Mouse (Mus musculus): ENCODE results near the gene Gm49416. TPM values are rescaled to one million over a fixed set of nuclear protein-coding genes. Genes with fewer than 3 reads are reported as not detected.

Gene Gm49416
- total RNA-seq, 1 experiment = not detected

DNA sequence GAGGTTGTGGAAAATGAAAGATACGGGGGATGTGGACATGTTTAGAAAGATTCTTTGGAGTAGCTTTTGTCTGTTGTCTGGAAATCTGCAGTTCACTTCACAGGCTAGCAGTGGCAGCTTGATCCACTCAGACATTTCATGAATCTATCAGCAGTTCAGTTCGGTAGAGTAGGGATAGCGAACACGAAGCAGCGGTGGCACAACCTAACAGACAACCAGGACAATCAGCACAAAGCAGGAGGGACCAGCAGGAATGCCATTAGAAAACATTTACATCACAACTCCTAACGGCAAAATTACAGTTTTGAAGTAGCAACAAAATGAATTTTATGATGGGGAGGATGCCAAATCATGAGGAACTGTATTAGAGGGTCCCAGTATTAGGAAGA, 31.0 kb downstream of the Gm49416 start:
- H3K27ac ChIP-seq (ENCODE audit: insufficient read depth, low read depth, low read length, poor library complexity, severe bottlenecking) = no peak overlapping the region; the same call in 1 of the 2 replicates
- DNase-seq (ENCODE audit: low read depth, low spot score) = no peak
- peak overlapping the region; percentile 64; the same call in 1 of the 2 replicates for H3K9ac ChIP-seq (ENCODE audit: insufficient read depth, low read depth, low read length, poor library complexity, severe bottlenecking)
- H3K4me1 ChIP-seq (ENCODE audit: control insufficient read depth in 2 of 2, insufficient read depth in 2 of 2, low read length in 2 of 2, poor library complexity in 1 of 2) = peaks cover 0 to 3% of the 10 kb centered on the region in 2 experiments; a peak in 1 of 4 replicates
- TF ChIP-seq MAFK (IDR thresholded peaks at IDR 0.05; ENCODE audit: insufficient read depth, low read depth, low read length) (no peak), ZNF384 (IDR thresholded peaks at IDR 0.05; ENCODE audit: low read depth, low read length) (no peak), ZC3H11A (IDR thresholded peaks at IDR 0.05; ENCODE audit: borderline replicate concordance, low read depth, low read length) (0 out of 2 replicates have a peak, but pooled peaks have one; percentile 0), CHD2 (IDR thresholded peaks at IDR 0.05; ENCODE audit: low read depth, low read length) (no peak)
- no peaks in the 10 kb centered on the region for H3K9me3 ChIP-seq (ENCODE audit: control insufficient read depth, insufficient read depth, low read depth, low read length)
- peaks cover 11% of the 10 kb centered on the region for H3K36me3 ChIP-seq (ENCODE audit: control insufficient read depth, insufficient read depth, low read length, poor library complexity, severe bottlenecking)
- peak overlapping the region; percentile 94 to 96; a peak in 3 of 4 replicates for H3K4me3 ChIP-seq (ENCODE audit: insufficient read depth in 1 of 2, low read depth in 1 of 2, low read length in 2 of 2, poor library complexity in 1 of 2, severe bottlenecking in 1 of 2)
- in situ Hi-C loops (cut with MboI; ENCODE audit: low sequenced_read_pairs in 2 of 2, unreplicated experiment in 2 of 2) = loop anchor here in 1 of 2 experiments (25.0 kb wide), 1 partner anchor 1693 kb away; the partner anchor contains the start of genes Ddb1 and Tkfc

- no peaks in the 10 kb centered on the region for H3K9me3 ChIP-seq (ENCODE audit: control insufficient read depth, insufficient read depth, low read depth, low read length)
- no peak for TF ChIP-seq MAFK (IDR thresholded peaks at IDR 0.05; ENCODE audit: insufficient read depth, low read depth, low read length)
- TF ChIP-seq ZC3H11A (IDR thresholded peaks at IDR 0.05; ENCODE audit: borderline replicate concordance, low read depth, low read length) = no peak
- no peak for TF ChIP-seq CHD2 (IDR thresholded peaks at IDR 0.05; ENCODE audit: low read depth, low read length)
- no peak for TF ChIP-seq HCFC1 (IDR thresholded peaks at IDR 0.05; ENCODE audit: borderline replicate concordance, insufficient read depth, low read length)
- no peak for TF ChIP-seq ZNF384 (IDR thresholded peaks at IDR 0.05; ENCODE audit: low read depth, low read length)
- in situ Hi-C loops (cut with MboI; ENCODE audit: low sequenced_read_pairs in 2 of 2, unreplicated experiment in 2 of 2) = loop anchor here in 1 of 2 experiments (25.0 kb wide), 1 partner anchor 1692 kb away; the partner anchor contains the start of genes Ddb1 and Tkfc
- peak within 1 kb of the TSS; percentile 94 to 96 for H3K4me3 ChIP-seq (ENCODE audit: insufficient read depth in 1 of 2, low read depth in 1 of 2, low read length in 2 of 2, poor library complexity in 1 of 2, severe bottlenecking in 1 of 2)
- DNase-seq (ENCODE audit: low read depth, low spot score) = peak; percentile 89
- peak within 1 kb of the TSS; percentile 68 for H3K27ac ChIP-seq (ENCODE audit: insufficient read depth, low read depth, low read length, poor library complexity, severe bottlenecking)
- peak within 1 kb of the TSS; percentile 88 for H3K9ac ChIP-seq (ENCODE audit: insufficient read depth, low read depth, low read length, poor library complexity, severe bottlenecking)
- H3K36me3 ChIP-seq (ENCODE audit: control insufficient read depth, insufficient read depth, low read length, poor library complexity, severe bottlenecking) = peaks cover 6% of the 10 kb centered on the region
- peaks cover 0 to 3% of the 10 kb centered on the region in 2 experiments; a peak in 1 of 4 replicates for H3K4me1 ChIP-seq (ENCODE audit: control insufficient read depth in 2 of 2, insufficient read depth in 2 of 2, low read length in 2 of 2, poor library complexity in 1 of 2)
These were observed 31.5 kb downstream of the Gm49416 start, which contains the start of gene B3gat3 for GRCm38 (mm10) chr19:8920073-8920736. Gene B3gat3 (plus strand): TSS chr19:8920374.

DNA sequence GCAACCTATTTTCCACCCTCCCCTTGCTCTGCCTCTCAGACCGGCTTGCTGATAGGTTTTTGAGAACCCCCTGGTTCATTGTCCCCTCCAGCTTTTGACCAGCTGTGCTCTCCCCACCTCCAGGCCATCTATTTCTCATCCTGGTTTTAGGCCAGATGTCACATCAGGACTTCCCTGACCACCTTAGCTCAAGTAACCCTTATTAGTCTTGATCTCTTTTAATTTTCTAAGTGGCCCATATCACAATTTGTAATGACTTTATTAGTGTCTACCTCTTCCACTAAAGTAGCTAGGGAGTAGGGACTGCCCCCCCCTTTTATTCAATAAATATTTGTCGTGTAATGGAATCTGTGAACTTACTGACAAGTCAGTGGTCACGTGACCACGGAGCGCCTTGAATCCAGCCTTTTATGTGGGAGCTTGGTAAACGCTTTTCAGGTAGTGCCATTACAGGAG, 32.1 kb downstream of the Gm49416 start:
- peak overlapping the region; percentile 68; the same call in 1 of the 2 replicates for H3K27ac ChIP-seq (ENCODE audit: insufficient read depth, low read depth, low read length, poor library complexity, severe bottlenecking)
- in situ Hi-C loops (cut with MboI; ENCODE audit: low sequenced_read_pairs in 2 of 2, unreplicated experiment in 2 of 2) = loop anchor here in 1 of 2 experiments (25.0 kb wide), 1 partner anchor 1691 kb away; the partner anchor contains the start of genes Ddb1 and Tkfc
- H3K36me3 ChIP-seq (ENCODE audit: control insufficient read depth, insufficient read depth, low read length, poor library complexity, severe bottlenecking) = no peaks in the 10 kb centered on the region; the same call in 1 of the 2 replicates
- DNase-seq (ENCODE audit: low read depth, low spot score) = no peak
- H3K4me3 ChIP-seq (ENCODE audit: insufficient read depth in 1 of 2, low read depth in 1 of 2, low read length in 2 of 2, poor library complexity in 1 of 2, severe bottlenecking in 1 of 2) = peak overlapping the region; percentile 94 to 96
- H3K4me1 ChIP-seq (ENCODE audit: control insufficient read depth in 2 of 2, insufficient read depth in 2 of 2, low read length in 2 of 2, poor library complexity in 1 of 2) = peaks cover 0 to 3% of the 10 kb centered on the region in 2 experiments; a peak in 1 of 4 replicates
- no peaks in the 10 kb centered on the region for H3K9me3 ChIP-seq (ENCODE audit: control insufficient read depth, insufficient read depth, low read depth, low read length)
- no peak for TF ChIP-seq MAFK (IDR thresholded peaks at IDR 0.05; ENCODE audit: insufficient read depth, low read depth, low read length)
- no peak for TF ChIP-seq ZNF384 (IDR thresholded peaks at IDR 0.05; ENCODE audit: low read depth, low read length)
- TF ChIP-seq ZC3H11A (IDR thresholded peaks at IDR 0.05; ENCODE audit: borderline replicate concordance, low read depth, low read length) = 0 out of 2 replicates have a peak, but pooled peaks have one; percentile 1
- peak overlapping the region; percentile 88 for H3K9ac ChIP-seq (ENCODE audit: insufficient read depth, low read depth, low read length, poor library complexity, severe bottlenecking)

DNA sequence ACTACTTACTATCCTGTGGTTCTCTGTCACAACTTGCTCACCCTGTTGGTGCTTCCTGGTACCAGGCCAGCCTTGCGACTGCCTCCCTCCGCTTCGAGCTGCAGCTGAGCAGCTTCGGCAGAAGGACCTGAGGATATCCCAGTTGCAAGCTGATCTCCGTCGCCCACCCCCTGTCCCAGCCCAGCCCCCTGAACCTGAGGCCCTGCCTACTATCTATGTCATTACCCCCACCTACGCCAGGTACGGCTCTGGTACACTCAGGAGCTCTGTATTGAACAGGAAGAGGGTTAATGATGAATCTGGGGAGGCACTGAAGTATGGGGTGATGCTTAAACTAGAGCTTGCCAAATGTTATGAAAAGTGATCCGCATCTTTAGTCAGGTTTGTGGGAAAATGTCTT, 33.0 kb downstream of the Gm49416 start:
- H3K9ac ChIP-seq (ENCODE audit: insufficient read depth, low read depth, low read length, poor library complexity, severe bottlenecking) = 0 out of 2 replicates have a peak overlapping the region, but pooled peaks have one; percentile 1
- no peak overlapping the region for H3K4me3 ChIP-seq (ENCODE audit: insufficient read depth in 1 of 2, low read depth in 1 of 2, low read length in 2 of 2, poor library complexity in 1 of 2, severe bottlenecking in 1 of 2)
- peaks cover 0 to 3% of the 10 kb centered on the region in 2 experiments; a peak in 1 of 4 replicates for H3K4me1 ChIP-seq (ENCODE audit: control insufficient read depth in 2 of 2, insufficient read depth in 2 of 2, low read length in 2 of 2, poor library complexity in 1 of 2)
- no peak overlapping the region for H3K27ac ChIP-seq (ENCODE audit: insufficient read depth, low read depth, low read length, poor library complexity, severe bottlenecking)
- TF ChIP-seq CHD2 (IDR thresholded peaks at IDR 0.05; ENCODE audit: low read depth, low read length) = no peak
- no peak for TF ChIP-seq MAFK (IDR thresholded peaks at IDR 0.05; ENCODE audit: insufficient read depth, low read depth, low read length)
- TF ChIP-seq ZNF384 (IDR thresholded peaks at IDR 0.05; ENCODE audit: low read depth, low read length) = no peak
- TF ChIP-seq ZC3H11A (IDR thresholded peaks at IDR 0.05; ENCODE audit: borderline replicate concordance, low read depth, low read length) = no peak
- no peak for TF ChIP-seq HCFC1 (IDR thresholded peaks at IDR 0.05; ENCODE audit: borderline replicate concordance, insufficient read depth, low read length)
- no peak for DNase-seq (ENCODE audit: low read depth, low spot score)
- H3K36me3 ChIP-seq (ENCODE audit: control insufficient read depth, insufficient read depth, low read length, poor library complexity, severe bottlenecking) = no peaks in the 10 kb centered on the region
- no peaks in the 10 kb centered on the region for H3K9me3 ChIP-seq (ENCODE audit: control insufficient read depth, insufficient read depth, low read depth, low read length)
- in situ Hi-C loops (cut with MboI; ENCODE audit: low sequenced_read_pairs in 2 of 2, unreplicated experiment in 2 of 2) = loop anchor here in 1 of 2 experiments (25.0 kb wide), 1 partner anchor 1691 kb away; the partner anchor contains the start of genes Ddb1 and Tkfc

All from ES-E14 (cell line).